Mouse (Mus musculus): ENCODE results near the gene Chml. TPM values are rescaled to one million over a fixed set of nuclear protein-coding genes. Genes with fewer than 3 reads are reported as not detected.

The Chml gene
- 11.9 TPM for polyA plus RNA-seq (2014; fragmentation: Illumina TruSeq; extraction: RNeasy Lipid Tissue Mini Kit (QIAGEN cat#74804); ENCODE audit: low read depth, low replicate concordance)

GRCm38 (mm10) chr1:175692246-175692996, at the start of gene Chml, which contains the start of gene Opn3:
Chml (minus strand) TSS chr1:175692901.
Opn3 (minus strand) TSS chr1:175692776.

DNA sequence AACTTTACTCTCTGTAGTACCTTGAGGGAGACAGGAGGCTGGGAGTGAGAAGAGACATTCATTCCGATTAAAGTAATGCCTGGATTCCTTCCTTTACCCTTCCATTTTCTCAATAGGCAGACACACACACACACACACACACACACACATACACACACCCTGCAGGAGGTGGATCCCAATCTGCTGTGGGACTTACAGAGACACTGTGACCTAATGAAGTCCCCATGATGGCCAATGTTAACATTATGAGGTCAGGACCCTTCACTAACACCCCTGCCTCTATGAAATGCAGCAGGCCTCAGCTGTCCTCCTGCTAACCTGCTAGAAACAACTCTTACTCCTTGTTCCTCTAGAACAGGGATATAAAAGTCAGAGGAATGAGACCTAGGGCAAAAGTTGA, 5.6 kb upstream of the Chml start, which contains the start of gene Wdr64:
Gene Wdr64 (plus strand): TSS at position 301 of the 400 bp plus-strand sequence.

Other genes starting within 250 kb of the Chml start
- 1.2 TPM for gene Rgs7, start 200.4 kb downstream of the Chml start, polyA plus RNA-seq (2014; fragmentation: Illumina TruSeq; extraction: RNeasy Lipid Tissue Mini Kit (QIAGEN cat#74804); ENCODE audit: low read depth, low replicate concordance)
- 184 TPM for gene Kmo, start 72.5 kb downstream of the Chml start, polyA plus RNA-seq (2014; fragmentation: Illumina TruSeq; extraction: RNeasy Lipid Tissue Mini Kit (QIAGEN cat#74804); ENCODE audit: low read depth, low replicate concordance)
- 561 TPM for gene Fh1, start 67.3 kb downstream of the Chml start, polyA plus RNA-seq (2014; fragmentation: Illumina TruSeq; extraction: RNeasy Lipid Tissue Mini Kit (QIAGEN cat#74804); ENCODE audit: low read depth, low replicate concordance)
- gene Opn3, start 125 bp downstream of the Chml start, polyA plus RNA-seq (2014; fragmentation: Illumina TruSeq; extraction: RNeasy Lipid Tissue Mini Kit (QIAGEN cat#74804); ENCODE audit: low read depth, low replicate concordance), result 2.4 TPM
- gene Wdr64, start 5.7 kb upstream of the Chml start, polyA plus RNA-seq (2014; fragmentation: Illumina TruSeq; extraction: RNeasy Lipid Tissue Mini Kit (QIAGEN cat#74804); ENCODE audit: low read depth, low replicate concordance), result not detected
- 0.97 TPM for gene Exo1, start 187.7 kb upstream of the Chml start, polyA plus RNA-seq (2014; fragmentation: Illumina TruSeq; extraction: RNeasy Lipid Tissue Mini Kit (QIAGEN cat#74804); ENCODE audit: low read depth, low replicate concordance)
- not detected for gene Gm38100, start 227.4 kb upstream of the Chml start, polyA plus RNA-seq (2014; fragmentation: Illumina TruSeq; extraction: RNeasy Lipid Tissue Mini Kit (QIAGEN cat#74804); ENCODE audit: low read depth, low replicate concordance)